Mouse (Mus musculus): ENCODE measurements around the gene Clk2.

The Clk2 gene

GRCm38 (mm10) chr3:89159616-89160344 lies 4.8 kb upstream of the Clk2 start, which contains the start of gene Hcn3:
Gene Hcn3, minus strand, starts transcription at chr3:89160196.
- WGBS = 1% methylated on average over 64 of the region's 66 CpGs

DNA sequence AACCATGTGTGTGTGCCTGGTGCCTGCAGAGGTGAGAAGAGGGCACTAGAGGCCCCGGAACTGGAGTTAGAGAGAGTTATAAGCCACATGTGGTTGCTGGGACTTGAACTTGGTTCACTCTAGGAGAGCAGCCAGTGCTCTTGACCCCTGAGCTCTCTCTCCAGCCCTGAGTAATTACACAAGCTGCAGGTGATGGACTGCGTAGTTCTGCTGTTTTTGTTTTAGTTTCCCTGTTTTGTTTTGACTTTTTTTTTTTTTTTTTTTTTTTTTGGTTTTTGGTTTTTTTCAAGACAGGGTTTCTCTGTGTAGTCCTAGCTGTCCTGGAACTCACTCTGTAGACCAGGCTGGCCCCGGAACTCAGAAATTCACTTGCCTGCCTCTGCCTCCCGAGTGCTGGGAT lies 2.8 kb upstream of the Clk2 start:
- 81% methylated on average over 4 of the region's 4 CpGs for WGBS

DNA sequence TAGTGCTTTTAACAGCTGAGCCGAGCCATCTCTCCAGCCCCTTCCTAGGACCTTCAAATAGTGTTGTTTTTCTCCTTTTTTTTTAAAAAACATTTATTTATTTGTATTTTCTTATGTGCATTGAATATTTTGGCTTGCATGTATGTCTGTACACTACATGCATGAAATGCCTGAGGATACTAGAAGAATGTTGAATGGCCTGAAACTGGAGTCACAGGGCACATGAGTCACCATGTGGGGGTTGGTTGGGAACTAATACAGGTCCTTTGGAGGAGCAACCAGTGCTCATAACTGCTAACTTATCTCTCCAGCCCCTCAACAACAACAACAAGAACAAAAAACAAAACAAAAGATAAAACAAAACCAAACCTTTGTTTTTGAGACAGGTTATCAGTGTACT lies 1.5 kb upstream of the Clk2 start:
- 80% methylated on average over 1 of the region's 1 CpGs for WGBS

DNA sequence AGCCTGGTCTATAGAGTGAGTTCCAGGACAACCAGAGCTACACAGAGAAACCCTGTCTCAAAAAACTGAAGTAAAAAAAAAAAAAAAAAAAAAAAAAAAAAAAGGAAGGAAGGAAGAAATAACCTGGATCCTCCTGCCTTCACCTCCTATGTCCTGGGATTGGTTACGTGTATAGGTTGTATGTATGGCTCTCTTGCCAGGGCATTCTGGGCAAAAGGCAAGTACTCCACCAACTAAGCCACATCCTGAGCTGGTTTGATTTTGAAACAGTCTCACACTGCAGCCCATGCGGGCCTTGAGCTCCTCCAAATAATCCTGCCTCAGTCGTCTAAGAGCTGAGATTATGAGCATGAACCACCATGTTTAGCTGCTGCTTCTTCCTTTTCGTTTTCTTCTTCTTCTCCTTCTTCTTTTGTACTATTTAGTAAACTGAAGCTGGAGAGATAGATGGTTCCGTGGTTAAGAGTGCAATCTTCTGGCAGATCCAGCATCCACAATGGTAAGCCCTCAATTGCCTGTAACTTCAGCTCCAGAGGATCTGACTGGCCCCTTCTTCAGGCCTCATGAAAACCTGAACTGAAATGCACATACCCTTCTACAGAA lies 851 bp upstream of the Clk2 start:
- 66% methylated on average over 5 of the region's 5 CpGs for WGBS

- 16% methylated on average over 12 of the region's 12 CpGs for WGBS
Measured at GRCm38 (mm10) chr3:89165268-89165870, 774 bp downstream of the Clk2 start.

DNA sequence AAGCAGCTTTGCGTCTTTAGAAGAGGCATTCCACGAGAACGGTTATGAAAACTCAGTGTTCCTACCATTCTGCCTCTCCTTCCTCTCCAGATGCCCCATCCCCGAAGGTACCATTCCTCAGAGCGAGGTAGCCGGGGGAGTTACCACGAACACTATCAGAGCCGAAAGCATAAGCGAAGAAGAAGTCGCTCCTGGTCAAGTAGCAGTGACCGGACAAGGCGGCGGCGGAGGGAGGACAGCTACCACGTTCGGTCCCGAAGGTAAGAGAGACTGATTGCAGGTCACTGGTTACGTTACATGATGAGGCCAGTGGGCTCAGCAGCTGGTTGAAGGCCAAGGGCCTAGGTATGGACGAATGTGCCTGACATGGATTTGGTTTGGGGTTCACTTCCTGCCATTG lies 2.4 kb downstream of the Clk2 start:
- WGBS = 90% methylated on average over 19 of the region's 19 CpGs

DNA sequence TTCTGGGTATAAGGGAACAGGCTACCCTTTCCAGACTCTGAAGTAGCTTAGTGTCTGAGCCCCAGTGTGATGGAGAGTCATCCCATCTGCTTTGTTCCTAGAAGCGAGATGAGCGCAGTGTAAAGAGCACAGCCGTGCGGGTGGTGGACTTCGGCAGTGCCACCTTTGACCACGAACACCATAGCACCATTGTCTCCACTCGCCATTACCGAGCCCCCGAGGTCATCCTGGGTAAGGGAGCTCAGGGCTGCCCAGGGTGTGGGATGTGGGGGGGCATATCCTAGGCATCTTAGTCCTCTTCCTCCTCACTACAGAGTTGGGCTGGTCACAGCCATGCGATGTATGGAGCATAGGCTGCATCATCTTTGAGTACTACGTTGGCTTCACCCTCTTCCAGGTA lies 10.2 kb downstream of the Clk2 start:
- WGBS = 92% methylated on average over 11 of the region's 11 CpGs

DNA sequence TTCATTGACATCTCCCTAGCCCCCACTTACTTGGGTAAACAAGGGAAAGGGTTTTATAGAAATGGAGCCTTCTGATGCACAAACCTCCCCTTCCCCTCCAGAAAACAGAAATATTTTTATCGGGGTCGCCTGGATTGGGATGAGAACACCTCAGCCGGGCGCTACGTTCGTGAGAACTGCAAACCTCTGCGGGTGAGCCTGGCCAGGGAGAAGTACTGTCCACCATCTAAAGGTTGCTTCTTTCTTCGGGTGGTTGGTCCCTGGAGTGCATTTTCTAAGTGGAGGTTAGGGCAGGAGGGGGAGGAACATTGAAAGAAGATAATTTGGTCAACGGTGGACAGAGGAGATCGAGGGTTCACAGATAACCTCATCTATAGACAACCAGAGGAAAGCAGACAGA lies 10.9 kb downstream of the Clk2 start:
- WGBS = 91% methylated on average over 10 of the region's 10 CpGs

- WGBS = 85% methylated on average over 7 of the region's 7 CpGs
Measured at GRCm38 (mm10) chr3:89176421-89176820, 11.8 kb downstream of the Clk2 start.

- 0% methylated on average over 43 of the region's 43 CpGs for WGBS
Measured at GRCm38 (mm10) chr3:89177242-89178106, 12.9 kb downstream of the Clk2 start, which contains the start of gene Scamp3. Gene Scamp3, plus strand, starts transcription at chr3:89177473.

GRCm38 (mm10) chr3:89178107-89178385 lies 13.5 kb downstream of the Clk2 start:
- WGBS = 5% methylated on average over 6 of the region's 6 CpGs

DNA sequence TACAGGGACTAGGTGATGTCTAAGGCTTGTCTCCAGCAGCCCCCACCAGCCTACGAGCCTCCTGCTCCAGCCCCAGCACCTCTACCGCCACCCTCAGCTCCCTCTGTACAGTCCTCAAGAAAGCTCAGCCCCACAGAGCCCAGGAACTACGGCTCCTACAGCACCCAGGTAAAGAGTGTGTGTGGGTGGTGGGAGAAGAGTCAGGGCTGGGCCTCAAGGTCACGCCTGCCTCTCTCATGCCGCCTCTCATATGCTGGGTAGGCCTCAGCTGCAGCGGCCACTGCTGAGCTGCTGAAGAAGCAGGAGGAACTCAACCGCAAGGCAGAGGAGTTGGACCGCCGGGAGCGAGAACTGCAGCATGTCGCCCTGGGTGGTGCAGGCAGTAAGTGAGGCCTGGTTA lies 14.5 kb downstream of the Clk2 start:
- 89% methylated on average over 11 of the region's 11 CpGs for WGBS

GRCm38 (mm10) chr3:89181749-89182500 lies 17.3 kb downstream of the Clk2 start:
- WGBS = 92% methylated on average over 27 of the region's 27 CpGs

- WGBS = 42% methylated on average over 7 of the region's 7 CpGs
Measured at GRCm38 (mm10) chr3:89182531-89183057, 18.0 kb downstream of the Clk2 start.

DNA sequence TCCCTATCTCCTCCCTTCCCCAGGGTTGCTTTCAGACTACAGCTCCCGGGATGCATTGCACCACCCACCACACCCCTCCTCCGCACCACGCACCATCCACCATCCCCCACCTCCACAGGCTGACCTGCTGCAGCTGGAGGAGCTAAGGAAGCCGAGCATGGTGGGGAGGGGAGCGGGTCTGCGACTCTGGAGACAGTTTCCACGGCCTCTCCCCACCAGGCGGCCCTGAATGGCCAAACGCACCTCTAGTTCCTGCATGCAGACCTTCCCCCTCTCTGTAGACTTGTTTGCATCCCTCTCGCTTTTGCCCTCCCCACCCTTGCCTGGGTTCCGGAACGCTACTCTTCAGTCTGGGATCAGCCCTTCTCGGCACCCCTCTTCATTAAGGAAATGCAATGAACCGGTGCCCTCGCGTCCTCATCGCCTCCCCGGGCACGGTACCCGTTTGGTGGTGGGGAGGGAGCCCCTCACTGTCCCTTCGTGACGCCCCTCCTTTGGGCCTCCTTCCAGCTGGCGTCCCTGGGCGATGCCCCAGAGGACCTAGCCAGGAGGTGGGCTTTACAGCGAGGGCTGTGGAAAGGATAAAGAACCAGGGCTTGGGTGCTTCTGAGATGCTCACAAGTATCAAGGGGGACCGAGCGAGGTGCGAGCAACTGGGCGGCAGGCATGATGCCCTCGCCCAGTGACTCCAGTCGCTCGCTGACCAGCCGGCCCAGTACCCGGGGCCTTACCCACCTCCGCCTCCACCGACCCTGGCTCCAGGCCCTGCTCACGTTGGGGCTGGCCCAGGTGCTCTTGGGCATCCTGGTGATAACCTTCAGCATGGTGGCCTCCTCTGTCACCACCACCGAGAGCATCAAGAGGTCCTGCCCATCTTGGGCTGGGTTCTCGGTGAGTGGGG lies 18.7 kb downstream of the Clk2 start, which contains the start of gene Fam189b:
TSS of gene Fam189b (plus strand) at position 86 of the 901 bp plus-strand sequence.
- WGBS = 6% methylated on average over 39 of the region's 39 CpGs

DNA sequence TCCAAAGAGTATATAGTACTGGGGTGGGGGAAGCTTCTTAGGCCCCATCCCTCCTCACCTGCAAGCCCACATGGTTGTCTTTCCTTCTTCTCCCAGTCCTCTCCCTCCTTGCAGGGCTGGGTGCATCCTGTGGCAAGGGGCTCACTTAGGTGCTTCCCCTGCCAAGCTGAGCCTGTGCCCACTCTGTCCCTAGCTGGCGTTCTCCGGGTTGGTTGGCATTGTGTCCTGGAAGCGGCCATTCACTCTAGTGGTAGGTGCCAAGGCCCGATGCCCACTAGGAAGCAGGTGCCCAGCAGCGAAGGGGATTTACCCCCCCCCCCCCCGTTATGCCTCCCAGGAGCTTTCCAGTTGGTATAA lies 19.3 kb downstream of the Clk2 start:
- 23% methylated on average over 6 of the region's 6 CpGs for WGBS

DNA sequence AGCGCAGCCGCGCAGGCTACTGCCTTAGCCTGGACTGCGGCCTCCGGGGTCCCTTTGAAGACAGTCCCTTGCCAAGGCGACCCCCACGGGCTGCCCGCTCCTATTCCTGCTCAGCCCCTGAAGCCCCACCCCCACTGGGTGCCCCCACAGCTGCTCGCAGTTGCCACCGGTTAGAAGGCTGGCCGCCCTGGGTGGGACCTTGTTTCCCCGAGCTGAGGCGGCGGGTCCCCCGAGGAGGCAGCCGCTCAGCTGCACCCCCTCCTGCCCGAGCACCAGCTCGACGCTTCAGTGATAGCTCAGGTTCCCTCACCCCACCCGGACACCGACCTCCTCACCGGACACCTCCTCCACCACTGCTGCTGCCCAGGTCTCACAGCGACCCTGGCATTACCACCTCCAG lies 22.6 kb downstream of the Clk2 start:
- WGBS = 58% methylated on average over 23 of the region's 23 CpGs

- 68% methylated on average over 18 of the region's 18 CpGs for WGBS
Measured at GRCm38 (mm10) chr3:89187690-89188477, 23.3 kb downstream of the Clk2 start.

GRCm38 (mm10) chr3:89188478-89188875 lies 23.9 kb downstream of the Clk2 start:
- WGBS = 64% methylated on average over 12 of the region's 12 CpGs
